Mouse (Mus musculus): ENCODE results near the gene Ccdc184. TPM values are rescaled to one million over a fixed set of nuclear protein-coding genes. Genes with fewer than 3 reads are reported as not detected.

The Ccdc184 gene
- 0.26 TPM in 1 of 4 replicates, not detected in the others for total RNA-seq (2023)

DNA sequence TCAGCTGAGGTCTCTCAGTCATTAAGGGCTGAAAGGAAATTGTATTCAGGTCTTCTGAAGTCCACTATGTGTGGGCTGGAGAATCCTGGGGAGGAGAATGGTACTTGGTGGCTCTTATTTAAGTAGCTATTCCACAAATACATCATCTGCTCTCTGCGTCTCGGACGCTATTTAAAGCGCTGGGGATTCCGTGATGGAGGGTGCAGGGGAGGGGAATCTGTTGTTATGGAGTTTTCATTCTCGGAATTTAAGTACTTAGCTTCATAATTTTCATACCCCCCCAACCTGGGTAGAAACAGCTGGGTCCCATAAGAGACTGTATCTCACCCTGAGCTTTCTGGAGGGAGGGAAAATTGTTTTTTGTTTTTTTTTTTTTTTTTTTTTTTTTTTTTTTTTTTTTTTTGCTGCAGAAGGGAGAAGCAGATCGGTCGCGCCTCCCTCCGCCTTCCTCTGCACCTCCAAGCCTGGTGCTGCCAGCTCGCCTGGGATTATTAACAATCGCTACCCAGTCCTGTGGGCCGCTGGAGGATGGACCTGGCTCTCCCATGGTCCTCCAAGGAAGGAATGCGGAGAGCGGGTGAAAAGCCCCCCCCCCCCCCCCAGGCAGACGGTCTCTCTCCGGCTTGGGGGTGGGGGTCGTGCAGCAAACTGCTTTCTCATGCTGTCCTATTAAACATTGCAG lies at the start of gene Ccdc184:
TSS of gene Ccdc184 (plus strand) at position 196 of the 682 bp plus-strand sequence.

DNA sequence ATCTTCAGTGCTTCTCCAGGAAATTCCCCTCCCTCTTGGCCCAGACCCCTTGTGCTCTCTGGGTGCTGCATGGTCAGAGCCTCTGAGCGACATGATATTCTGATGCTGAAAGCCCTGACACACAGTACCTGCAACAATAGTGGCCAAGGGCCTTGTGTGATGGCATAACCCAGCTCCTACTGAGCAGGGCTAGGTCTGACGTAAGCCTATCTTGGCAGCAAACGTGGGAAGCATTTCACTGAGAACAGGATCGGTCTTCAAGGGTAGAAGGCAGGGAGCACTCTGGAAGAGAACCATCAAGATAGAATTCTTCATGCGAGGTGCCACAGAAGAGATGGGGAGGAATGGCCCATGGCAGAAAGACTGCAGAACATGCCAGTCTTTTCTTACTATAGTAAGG lies 1.4 kb upstream of the Ccdc184 start, which contains the start of gene Asb8:
TSS of gene Asb8 (minus strand) at position 101 of the 400 bp plus-strand sequence.

DNA sequence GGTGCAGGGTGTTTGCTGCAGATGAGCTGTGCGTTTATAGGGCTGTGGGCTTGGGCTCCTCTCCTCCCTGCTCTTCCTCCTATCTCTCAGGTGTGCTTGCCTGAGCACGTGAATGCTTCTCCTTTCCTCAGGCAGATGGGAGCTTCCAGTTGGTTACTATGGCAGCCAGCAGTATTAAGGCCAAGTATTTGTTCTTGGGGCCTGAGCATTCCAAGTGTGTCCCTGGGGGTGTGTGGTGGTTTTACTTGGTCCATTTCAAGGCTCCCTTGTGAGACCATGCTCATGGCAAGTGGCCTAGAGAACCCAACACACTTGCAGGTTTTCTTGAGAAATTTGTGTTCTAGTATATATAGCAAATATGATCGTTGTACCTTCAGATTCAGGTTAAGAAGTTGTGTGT lies 28.5 kb downstream of the Ccdc184 start, which contains the start of gene Olfr288:
TSS of gene Olfr288 (minus strand) at position 101 of the 400 bp plus-strand sequence.

Other genes with a start within 250 kb of the Ccdc184 start
- 15.6 to 24.6 TPM (median 18.8 TPM) in 4 replicates for gene Tmem106c, start 203.0 kb upstream of the Ccdc184 start, total RNA-seq (2023)
- 0.36 to 1.5 TPM (median 0.38 TPM) in 3 of 4 replicates, not detected in the other for gene Col2a1, start 162.5 kb upstream of the Ccdc184 start, total RNA-seq (2023)
- gene Pfkm, start 74.6 kb upstream of the Ccdc184 start, total RNA-seq (2023) = 4.9 to 7.8 TPM (median 6.2 TPM) in 4 replicates
- gene Senp1, start 73.4 kb upstream of the Ccdc184 start, total RNA-seq (2023) = 62.1 to 63.5 TPM (median 63.3 TPM) in 4 replicates
- 14.8 to 17.0 TPM (median 16.3 TPM) in 4 replicates for gene Asb8, start 1.5 kb upstream of the Ccdc184 start, total RNA-seq (2023)
- not detected in 4 replicates for gene Olfr288, start 28.4 kb downstream of the Ccdc184 start, total RNA-seq (2023)
- not detected in 4 replicates for gene Gm44579, start 53.8 kb downstream of the Ccdc184 start, total RNA-seq (2023)
- gene Olfr287, start 53.9 kb downstream of the Ccdc184 start, total RNA-seq (2023) = not detected in 4 replicates
- gene Olfr286, start 67.3 kb downstream of the Ccdc184 start, total RNA-seq (2023) = not detected in 4 replicates
- not detected in 4 replicates for gene H1fnt, start 90.1 kb downstream of the Ccdc184 start, total RNA-seq (2023)
- gene Zfp641, start 129.0 kb downstream of the Ccdc184 start, total RNA-seq (2023) = not detected in 4 replicates
- not detected in 4 replicates for gene Olfr285, start 150.2 kb downstream of the Ccdc184 start, total RNA-seq (2023)
- not detected in 4 replicates for gene Olfr284, start 173.8 kb downstream of the Ccdc184 start, total RNA-seq (2023)
- not detected in 4 replicates for gene Olfr283, start 213.8 kb downstream of the Ccdc184 start, total RNA-seq (2023)